Mouse (Mus musculus) lung, adult 2 months (tissue): ENCODE measurements at regions not wholly inside any gene's neighbourhood (a gene's known extent, or its start where the extent isn't known, plus 50 kb on each side); places are given as distances from the start of the nearest gene placed in this dataset.

ENCODE experiments used
- CTCF ChIP-seq: fragments of 200-500 bp; IDR thresholded peaks from 2 replicates; pipeline ENCODE4 v1.5.1; 2011; ENCODE audit warnings: mild to moderate bottlenecking, low read length, control low read depth; ENCODE audit not compliant: insufficient read depth
- POLR2A ChIP-seq: fragments of 200-500 bp; IDR thresholded peaks from 2 replicates; pipeline ENCODE4 v1.6.1; 2011; ENCODE audit warnings: low read depth, mild to moderate bottlenecking, control low read depth, low read length, borderline replicate concordance; ENCODE audit errors: extremely low read depth

GRCm38 (mm10) chr12:107160137-107160536, 328.3 kb upstream of the 3110018I06Rik start:
- TF ChIP-seq CTCF, result no peak
- TF ChIP-seq POLR2A, result no peak
